Mouse (Mus musculus): ENCODE results near the gene Lrrc75a.

DNA sequence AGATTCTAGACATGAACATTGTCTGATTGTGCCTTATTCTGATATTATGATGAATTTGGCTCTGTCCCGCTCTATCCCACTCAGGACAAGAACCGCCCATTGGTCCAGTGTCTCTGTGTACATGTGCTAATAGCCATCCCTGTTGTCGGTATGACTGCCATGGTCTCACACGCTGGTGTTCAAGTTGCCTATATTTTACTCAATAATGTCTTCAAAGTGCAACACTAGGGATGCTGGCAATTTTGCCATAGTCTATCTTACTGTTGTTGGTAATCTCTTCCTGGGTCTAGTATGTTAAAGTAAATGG, 27.9 kb upstream of the Lrrc75a start:
- TF ChIP-seq CTCF (IDR thresholded peaks at IDR 0.05; ENCODE audit: borderline replicate concordance, control insufficient read depth, extremely low read depth, insufficient read depth, low read length, poor library complexity): no peak
- TF ChIP-seq POLR2A (IDR thresholded peaks at IDR 0.05; ENCODE audit: control insufficient read depth, extremely low read depth, insufficient read depth, low read length, poor library complexity): no peak
